Mouse (Mus musculus): ENCODE measurements around the gene Tcf20. TPM values are rescaled to one million over a fixed set of nuclear protein-coding genes. Genes with fewer than 3 reads are reported as not detected.

The Tcf20 gene
- polyA plus RNA-seq, 2 experiments = 2.9 to 5.7 TPM

GRCm38 (mm10) chr15:82896336-82896735 is 91.3 kb downstream of the Tcf20 start:
- peaks cover 14 to 17% of the 10 kb centered on the region in 2 experiments for H3K4me1 ChIP-seq (replicated peaks; ENCODE audit: control insufficient read depth in 2 of 2, insufficient read depth in 2 of 2, low read length in 1 of 2)
- DNase-seq (ENCODE audit: low read depth in 3 of 3, low spot score in 3 of 3) (no peak), ATAC-seq (ENCODE audit: insufficient read depth) (no peak)
- H3K9me3 ChIP-seq (ENCODE audit: control insufficient read depth, low read length) = no peaks in the 10 kb centered on the region
- H3K36me3 ChIP-seq (replicated peaks; ENCODE audit: control insufficient read depth, insufficient read depth, low read depth) = no peaks in the 10 kb centered on the region
- TF ChIP-seq EP300 (IDR thresholded peaks at IDR 0.05; ENCODE audit: low read depth) (no peak), CTCF (IDR thresholded peaks at IDR 0.05; ENCODE audit: low read depth) (no peak)
- H3K27ac ChIP-seq = no peak overlapping the region
- 8% methylated on average over 1 of the region's 1 CpGs for WGBS (ENCODE audit: insufficient replicate concordance)
- H3K9ac ChIP-seq (replicated peaks) = no peak overlapping the region
- no peak overlapping the region for H3K4me3 ChIP-seq (ENCODE audit: insufficient read depth in 1 of 2, low read depth in 2 of 2, low read length in 2 of 2)
- H3K4me2 ChIP-seq (ENCODE audit: low read depth) = peak overlapping the region; percentile 9
- no peaks in the 10 kb centered on the region for H3K27me3 ChIP-seq (ENCODE audit: control insufficient read depth, insufficient read depth, low read length)

- no peak overlapping the region for H3K4me3 ChIP-seq (ENCODE audit: insufficient read depth in 1 of 2, low read depth in 2 of 2, low read length in 2 of 2)
- H3K9me3 ChIP-seq (ENCODE audit: control insufficient read depth, low read length) = no peaks in the 10 kb centered on the region
- no peak overlapping the region for H3K4me2 ChIP-seq (ENCODE audit: low read depth)
- H3K36me3 ChIP-seq (replicated peaks; ENCODE audit: control insufficient read depth, insufficient read depth, low read depth) = no peaks in the 10 kb centered on the region
- DNase-seq (ENCODE audit: low read depth in 3 of 3, low spot score in 3 of 3) (no peak), ATAC-seq (ENCODE audit: insufficient read depth) (no peak)
- H3K4me1 ChIP-seq (replicated peaks; ENCODE audit: control insufficient read depth in 2 of 2, insufficient read depth in 2 of 2, low read length in 1 of 2) = peaks cover 0 to 8% of the 10 kb centered on the region in 2 experiments; a peak in 1 of 4 replicates
- H3K27me3 ChIP-seq (ENCODE audit: control insufficient read depth, insufficient read depth, low read length) = no peaks in the 10 kb centered on the region
- H3K27ac ChIP-seq = no peak overlapping the region
- H3K9ac ChIP-seq (replicated peaks) = no peak overlapping the region
- no peak for TF ChIP-seq CTCF (IDR thresholded peaks at IDR 0.05; ENCODE audit: low read depth)
- no peak for TF ChIP-seq EP300 (IDR thresholded peaks at IDR 0.05; ENCODE audit: low read depth)
These were observed 97.2 kb downstream of the Tcf20 start for GRCm38 (mm10) chr15:82890470-82890869.

- no peak overlapping the region for H3K27ac ChIP-seq
- peaks cover 0 to 8% of the 10 kb centered on the region in 2 experiments; a peak in 1 of 4 replicates for H3K4me1 ChIP-seq (replicated peaks; ENCODE audit: control insufficient read depth in 2 of 2, insufficient read depth in 2 of 2, low read length in 1 of 2)
- no peak for TF ChIP-seq CTCF (IDR thresholded peaks at IDR 0.05; ENCODE audit: low read depth)
- no peak for TF ChIP-seq EP300 (IDR thresholded peaks at IDR 0.05; ENCODE audit: low read depth)
- no peak overlapping the region for H3K4me2 ChIP-seq (ENCODE audit: low read depth)
- no peaks in the 10 kb centered on the region for H3K36me3 ChIP-seq (replicated peaks; ENCODE audit: control insufficient read depth, insufficient read depth, low read depth)
- WGBS (ENCODE audit: insufficient replicate concordance) = 58% methylated on average over 1 of the region's 1 CpGs
- H3K9me3 ChIP-seq (ENCODE audit: control insufficient read depth, low read length) = no peaks in the 10 kb centered on the region
- H3K27me3 ChIP-seq (ENCODE audit: control insufficient read depth, insufficient read depth, low read length) = no peaks in the 10 kb centered on the region
- DNase-seq (ENCODE audit: low read depth in 3 of 3, low spot score in 3 of 3) (no peak), ATAC-seq (ENCODE audit: insufficient read depth) (no peak)
- H3K4me3 ChIP-seq (ENCODE audit: insufficient read depth in 1 of 2, low read depth in 2 of 2, low read length in 2 of 2) = no peak overlapping the region
- no peak overlapping the region for H3K9ac ChIP-seq (replicated peaks)
These were observed 98.2 kb downstream of the Tcf20 start for GRCm38 (mm10) chr15:82889426-82889825.

GRCm38 (mm10) chr15:82888466-82888865 is 99.2 kb downstream of the Tcf20 start:
- Histone ChIP-seq H3K36me3 (replicated peaks; ENCODE audit: control insufficient read depth, insufficient read depth, low read depth) (no peaks in the 10 kb centered on the region), H3K27me3 (ENCODE audit: control insufficient read depth, insufficient read depth, low read length) (no peaks in the 10 kb centered on the region), H3K27ac (no peak overlapping the region), H3K4me1 (replicated peaks; ENCODE audit: control insufficient read depth in 2 of 2, insufficient read depth in 2 of 2, low read length in 1 of 2) (peaks cover 0 to 8% of the 10 kb centered on the region in 2 experiments; a peak in 1 of 4 replicates), H3K4me3 (ENCODE audit: insufficient read depth in 1 of 2, low read depth in 2 of 2, low read length in 2 of 2) (no peak overlapping the region), H3K9ac (replicated peaks) (no peak overlapping the region), H3K4me2 (ENCODE audit: low read depth) (no peak overlapping the region), H3K9me3 (ENCODE audit: control insufficient read depth, low read length) (no peaks in the 10 kb centered on the region)
- TF ChIP-seq EP300 (IDR thresholded peaks at IDR 0.05; ENCODE audit: low read depth) = no peak
- TF ChIP-seq CTCF (IDR thresholded peaks at IDR 0.05; ENCODE audit: low read depth) = no peak
- ATAC-seq (ENCODE audit: insufficient read depth) (no peak), DNase-seq (ENCODE audit: low read depth in 3 of 3, low spot score in 3 of 3) (no peak)
- WGBS (ENCODE audit: insufficient replicate concordance) = 33% methylated on average over 2 of the region's 2 CpGs

GRCm38 (mm10) chr15:82877309-82877708 is 110.4 kb downstream of the Tcf20 start:
- H3K9me3 ChIP-seq (ENCODE audit: control insufficient read depth, low read length) = no peaks in the 10 kb centered on the region
- no peak for TF ChIP-seq EP300 (IDR thresholded peaks at IDR 0.05; ENCODE audit: low read depth)
- TF ChIP-seq CTCF (IDR thresholded peaks at IDR 0.05; ENCODE audit: low read depth) = no peak
- no peak overlapping the region for H3K9ac ChIP-seq (replicated peaks)
- no peak overlapping the region for H3K4me2 ChIP-seq (ENCODE audit: low read depth)
- no peak overlapping the region for H3K27ac ChIP-seq
- H3K36me3 ChIP-seq (replicated peaks; ENCODE audit: control insufficient read depth, insufficient read depth, low read depth) = no peaks in the 10 kb centered on the region
- ATAC-seq (ENCODE audit: insufficient read depth) (no peak), DNase-seq (ENCODE audit: low read depth in 3 of 3, low spot score in 3 of 3) (no peak)
- no peaks in the 10 kb centered on the region for H3K27me3 ChIP-seq (ENCODE audit: control insufficient read depth, insufficient read depth, low read length)
- peaks cover 0 to 2% of the 10 kb centered on the region in 2 experiments; a peak in 3 of 4 replicates for H3K4me1 ChIP-seq (replicated peaks; ENCODE audit: control insufficient read depth in 2 of 2, insufficient read depth in 2 of 2, low read length in 1 of 2)
- H3K4me3 ChIP-seq (ENCODE audit: insufficient read depth in 1 of 2, low read depth in 2 of 2, low read length in 2 of 2) = no peak overlapping the region

All from liver, embryonic 14.5 days (tissue).